Mouse (Mus musculus): ENCODE results near the gene Ubd. TPM values are rescaled to one million over a fixed set of nuclear protein-coding genes. Genes with fewer than 3 reads are reported as not detected.

Gene Ubd
- total RNA-seq, 2 experiments from 2014 or later: not detected

Other genes with a start within 250 kb of the Ubd start
- 10 to 100 TPM; 66.6 to 72.8 TPM for gene Ppp1r11, start 242.2 kb upstream of the Ubd start, total RNA-seq (2021)
- gene Znrd1, start 235.3 kb upstream of the Ubd start, total RNA-seq (2021): 10 to 100 TPM; 29.2 to 32.9 TPM
- 1 to 10 TPM; 7.1 to 9.2 TPM for gene Znrd1as, start 235.3 kb upstream of the Ubd start, total RNA-seq (2021)
- not detected for gene 2410137M14Rik, start 212.7 kb upstream of the Ubd start, total RNA-seq (2021)
- gene H2-M5, start 204.4 kb upstream of the Ubd start, total RNA-seq (2021): under 1 TPM; 0.23 to 0.25 TPM
- gene Zfp57, start 192.7 kb upstream of the Ubd start, total RNA-seq (2021): 10 to 100 TPM in 1 of 2 experiments, 1 to 10 TPM in 1; 8.7 to 10.1 TPM
- not detected for gene Mog, start 170.5 kb upstream of the Ubd start, total RNA-seq (2021)
- 10 to 100 TPM; 24.2 to 25.4 TPM for gene Gabbr1, start 147.9 kb upstream of the Ubd start, total RNA-seq (2021)
- not detected for gene Olfr90, start 105.4 kb upstream of the Ubd start, total RNA-seq (2021)
- not detected for gene Olfr91, start 95.6 kb upstream of the Ubd start, total RNA-seq (2021)
- gene Olfr92, start 73.8 kb upstream of the Ubd start, total RNA-seq (2021): not detected
- gene Olfr93, start 32.4 kb upstream of the Ubd start, total RNA-seq (2021): not detected
- not detected for gene Olfr94, start 7.1 kb downstream of the Ubd start, total RNA-seq (2021)
- not detected for gene Olfr95, start 19.2 kb downstream of the Ubd start, total RNA-seq (2021)
- gene Olfr96, start 26.3 kb downstream of the Ubd start, total RNA-seq (2021): not detected
- not detected for gene Olfr97, start 43.4 kb downstream of the Ubd start, total RNA-seq (2021)
- not detected for gene Olfr98, start 69.9 kb downstream of the Ubd start, total RNA-seq (2021)
- 1 to 10 TPM; 1.6 to 2.1 TPM for gene H2-M3, start 76.3 kb downstream of the Ubd start, total RNA-seq (2021)
- gene Olfr99, start 89.6 kb downstream of the Ubd start, total RNA-seq (2021): not detected
- gene Olfr101, start 110.4 kb downstream of the Ubd start, total RNA-seq (2021): not detected
- gene Olfr102, start 123.2 kb downstream of the Ubd start, total RNA-seq (2021): not detected
- not detected for gene Olfr103, start 145.8 kb downstream of the Ubd start, total RNA-seq (2021)
- not detected for gene Olfr104-ps, start 165.7 kb downstream of the Ubd start, total RNA-seq (2021)
- gene Olfr105-ps, start 185.1 kb downstream of the Ubd start, total RNA-seq (2021): not detected
- not detected for gene Olfr106-ps, start 196.5 kb downstream of the Ubd start, total RNA-seq (2021)
- gene Olfr107, start 205.3 kb downstream of the Ubd start, total RNA-seq (2021): not detected

Measured in gastrocnemius, postnatal 4 days (tissue).